Mouse (Mus musculus): Measurements from ENCODE around the gene Trmt44. TPM values are rescaled to one million over a fixed set of nuclear protein-coding genes. Genes with fewer than 3 reads are reported as not detected.

Trmt44 gene
- total and polyA plus RNA-seq, 3 experiments = 5.9 to 18.0 (median 14.7) TPM

DNA sequence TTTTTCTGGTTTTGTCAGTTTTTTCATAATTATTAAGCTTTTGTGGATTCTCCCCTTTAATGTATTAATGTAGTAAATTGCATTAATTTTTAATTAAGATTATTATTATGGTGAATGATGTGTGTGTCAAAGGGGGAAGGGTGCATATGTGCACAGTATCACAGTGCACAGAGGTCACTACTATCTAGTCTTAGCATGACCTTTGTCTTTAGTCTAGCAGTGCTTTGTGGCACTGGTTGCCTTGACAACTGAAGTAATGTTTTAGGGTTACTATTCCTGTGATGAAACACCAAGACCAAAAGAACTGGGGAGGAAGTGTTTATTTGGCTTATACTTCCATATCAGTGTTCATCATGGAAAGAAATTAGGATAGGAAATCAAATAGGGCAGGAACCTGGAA lies 28.7 kb downstream of the Trmt44 start:
- TF ChIP-seq POLR2AphosphoS5 (IDR thresholded peaks at IDR 0.05; ENCODE audit: insufficient replicate concordance, low read depth, low read length) = no peak
- no peak for TF ChIP-seq GATA2 (IDR thresholded peaks at IDR 0.05; ENCODE audit: borderline replicate concordance, low read depth, low read length)
- no peak for TF ChIP-seq TAL1 (conservative IDR thresholded peaks at IDR 0.05; ENCODE audit: low read depth, low read length)
- no peak for TF ChIP-seq CTCF (IDR thresholded peaks at IDR 0.05; ENCODE audit: low read depth, low read length)
- TF ChIP-seq GATA1 (IDR thresholded peaks at IDR 0.05; ENCODE audit: borderline replicate concordance, low read length) = no peak
- Histone ChIP-seq H3K36me3 (replicated peaks) (peaks cover 14% of the 10 kb centered on the region), H3K4me3 (ENCODE audit: low read depth, low read length) (no peak overlapping the region), H3K9me3 (replicated peaks) (no peaks in the 10 kb centered on the region), H3K4me1 (ENCODE audit: insufficient read depth, low read depth, low read length) (0 out of 2 replicates have a peak, but pooled peaks cover 3% of the 10 kb centered on the region), H3K27me3 (ENCODE audit: insufficient read depth, low read length) (peaks cover 9% of the 10 kb centered on the region)
- DNase-seq (ENCODE audit: low spot score) (no peak), ATAC-seq (ENCODE audit: extremely low read depth, insufficient number of reproducible peaks, low FRiP score, poor library complexity, severe bottlenecking) (no peak)

DNA sequence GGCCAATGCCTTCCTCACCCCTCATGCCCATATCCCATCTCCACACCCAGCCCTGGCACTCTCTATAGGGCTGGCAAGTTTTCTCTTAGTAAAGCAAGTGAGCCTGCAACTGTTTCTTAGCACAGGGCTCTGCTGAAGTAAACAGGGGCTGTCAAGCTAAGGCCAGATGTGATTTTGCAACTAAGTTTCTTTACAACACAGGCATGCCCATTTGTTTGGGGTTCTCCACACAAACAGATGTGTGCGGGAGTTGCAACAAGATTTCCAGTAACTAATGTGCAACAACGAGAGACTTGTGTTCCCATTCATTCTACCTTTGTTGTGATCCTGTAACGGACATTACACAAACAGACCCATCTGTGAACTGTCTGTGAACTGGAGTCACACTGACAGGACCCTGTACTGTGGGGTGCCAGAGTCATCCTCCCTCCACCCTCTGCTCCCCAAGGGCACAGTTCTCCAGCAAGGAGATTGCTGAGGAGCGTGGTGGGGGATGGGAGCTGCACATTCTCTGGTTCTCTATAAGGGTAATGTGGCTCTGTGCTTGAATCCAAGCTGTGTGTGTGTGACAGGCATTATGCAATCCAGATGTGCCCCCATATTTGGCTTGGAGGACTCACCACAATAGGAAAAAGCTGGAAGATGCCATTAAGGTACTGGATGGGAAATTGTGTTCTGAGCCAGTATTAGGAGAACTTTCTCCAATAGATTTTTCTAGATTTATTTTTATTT lies 33.6 kb downstream of the Trmt44 start:
- Histone ChIP-seq H3K9me3 (replicated peaks) (no peaks in the 10 kb centered on the region), H3K4me3 (ENCODE audit: low read depth, low read length) (no peak overlapping the region), H3K36me3 (replicated peaks) (peaks cover 14% of the 10 kb centered on the region), H3K27me3 (ENCODE audit: insufficient read depth, low read length) (peaks cover 13% of the 10 kb centered on the region), H3K4me1 (ENCODE audit: insufficient read depth, low read depth, low read length) (peaks cover 13% of the 10 kb centered on the region)
- TF ChIP-seq TAL1 (conservative IDR thresholded peaks at IDR 0.05; ENCODE audit: low read depth, low read length) = no peak
- TF ChIP-seq GATA2 (IDR thresholded peaks at IDR 0.05; ENCODE audit: borderline replicate concordance, low read depth, low read length) = no peak
- TF ChIP-seq POLR2AphosphoS5 (IDR thresholded peaks at IDR 0.05; ENCODE audit: insufficient replicate concordance, low read depth, low read length) = no peak
- no peak for TF ChIP-seq GATA1 (IDR thresholded peaks at IDR 0.05; ENCODE audit: borderline replicate concordance, low read length)
- TF ChIP-seq CTCF (IDR thresholded peaks at IDR 0.05; ENCODE audit: low read depth, low read length) = no peak
- no peak for ATAC-seq (ENCODE audit: extremely low read depth, insufficient number of reproducible peaks, low FRiP score, poor library complexity, severe bottlenecking)
- DNase-seq (ENCODE audit: low spot score) = no peak

DNA sequence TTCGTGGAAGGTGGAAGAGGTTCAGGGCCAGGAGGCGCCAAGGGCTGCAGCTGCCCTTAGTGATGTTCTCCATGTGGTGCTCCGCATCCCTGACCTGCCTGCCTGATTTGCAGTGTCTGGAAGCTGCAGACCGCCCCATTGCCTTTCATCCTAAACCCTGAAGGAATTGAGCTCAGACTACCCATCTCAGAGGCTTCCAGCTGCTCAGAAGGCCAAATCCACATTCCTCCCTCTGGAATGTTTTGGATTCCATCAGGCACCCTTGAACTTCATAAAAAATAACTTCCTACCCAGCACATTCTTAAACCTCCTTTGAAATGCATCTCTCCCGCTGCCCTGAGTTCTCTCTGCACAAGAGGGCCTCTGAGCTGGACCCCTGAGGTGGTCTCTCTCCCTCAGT lies 34.3 kb downstream of the Trmt44 start:
- no peak overlapping the region for H3K4me3 ChIP-seq (ENCODE audit: low read depth, low read length)
- peaks cover 14% of the 10 kb centered on the region for H3K36me3 ChIP-seq (replicated peaks)
- TF ChIP-seq GATA2 (IDR thresholded peaks at IDR 0.05; ENCODE audit: borderline replicate concordance, low read depth, low read length) = no peak
- no peak for TF ChIP-seq GATA1 (IDR thresholded peaks at IDR 0.05; ENCODE audit: borderline replicate concordance, low read length)
- TF ChIP-seq POLR2AphosphoS5 (IDR thresholded peaks at IDR 0.05; ENCODE audit: insufficient replicate concordance, low read depth, low read length) = no peak
- no peak for TF ChIP-seq CTCF (IDR thresholded peaks at IDR 0.05; ENCODE audit: low read depth, low read length)
- TF ChIP-seq TAL1 (conservative IDR thresholded peaks at IDR 0.05; ENCODE audit: low read depth, low read length) = no peak
- no peak for ATAC-seq (ENCODE audit: extremely low read depth, insufficient number of reproducible peaks, low FRiP score, poor library complexity, severe bottlenecking)
- DNase-seq (ENCODE audit: low spot score) = no peak
- no peaks in the 10 kb centered on the region for H3K9me3 ChIP-seq (replicated peaks)
- H3K4me1 ChIP-seq (ENCODE audit: insufficient read depth, low read depth, low read length) = peaks cover 16% of the 10 kb centered on the region
- peaks cover 13% of the 10 kb centered on the region for H3K27me3 ChIP-seq (ENCODE audit: insufficient read depth, low read length)

DNA sequence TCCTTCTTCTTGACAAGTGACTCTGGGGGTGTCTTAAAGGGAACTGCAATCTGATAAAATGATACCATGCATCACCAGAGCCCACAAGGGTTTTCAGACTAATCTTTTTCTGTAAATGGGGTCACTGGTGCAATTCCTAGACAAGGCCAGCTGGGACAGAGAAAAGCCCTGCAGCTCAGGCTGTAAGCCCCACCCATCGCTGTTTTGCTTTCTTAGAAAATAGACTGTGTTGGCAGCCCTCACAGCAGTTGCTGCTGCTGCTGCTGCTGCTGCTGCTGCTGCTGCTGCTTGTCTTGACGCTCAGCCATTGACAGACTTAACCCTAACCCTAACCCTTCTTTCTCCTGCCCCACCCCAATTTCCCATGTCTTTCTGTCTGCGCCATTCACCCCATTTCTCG lies 35.3 kb downstream of the Trmt44 start:
- Histone ChIP-seq H3K4me3 (ENCODE audit: low read depth, low read length) (no peak overlapping the region), H3K9me3 (replicated peaks) (no peaks in the 10 kb centered on the region), H3K27me3 (ENCODE audit: insufficient read depth, low read length) (peaks cover 13% of the 10 kb centered on the region), H3K36me3 (replicated peaks) (peaks cover 12% of the 10 kb centered on the region), H3K4me1 (ENCODE audit: insufficient read depth, low read depth, low read length) (peaks cover 18% of the 10 kb centered on the region)
- no peak for TF ChIP-seq GATA1 (IDR thresholded peaks at IDR 0.05; ENCODE audit: borderline replicate concordance, low read length)
- no peak for TF ChIP-seq GATA2 (IDR thresholded peaks at IDR 0.05; ENCODE audit: borderline replicate concordance, low read depth, low read length)
- no peak for TF ChIP-seq CTCF (IDR thresholded peaks at IDR 0.05; ENCODE audit: low read depth, low read length)
- TF ChIP-seq TAL1 (conservative IDR thresholded peaks at IDR 0.05; ENCODE audit: low read depth, low read length) = no peak
- TF ChIP-seq POLR2AphosphoS5 (IDR thresholded peaks at IDR 0.05; ENCODE audit: insufficient replicate concordance, low read depth, low read length) = no peak
- DNase-seq (ENCODE audit: low spot score) (no peak), ATAC-seq (ENCODE audit: extremely low read depth, insufficient number of reproducible peaks, low FRiP score, poor library complexity, severe bottlenecking) (no peak)

DNA sequence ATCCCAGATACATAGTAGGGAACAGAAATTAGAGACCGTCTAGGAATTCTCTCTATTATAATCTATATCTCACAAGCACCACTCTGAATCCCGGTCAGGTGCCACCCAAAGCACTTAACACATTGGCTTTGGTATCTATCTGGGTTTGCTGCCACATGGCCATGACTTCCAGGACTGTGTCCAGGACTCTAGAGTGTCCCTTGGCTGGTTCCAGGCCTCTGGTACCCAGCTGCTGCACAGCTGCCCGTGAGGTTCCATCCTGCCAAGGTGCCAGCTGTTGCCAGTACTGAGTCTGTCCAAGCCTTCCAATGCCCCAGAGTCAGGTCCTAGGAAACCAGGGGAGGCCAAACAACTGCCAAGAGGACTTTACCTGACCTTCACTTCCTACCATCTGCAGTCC lies 36.8 kb downstream of the Trmt44 start:
- H3K36me3 ChIP-seq (replicated peaks) = no peaks in the 10 kb centered on the region
- TF ChIP-seq GATA1 (IDR thresholded peaks at IDR 0.05; ENCODE audit: borderline replicate concordance, low read length) (no peak), TAL1 (conservative IDR thresholded peaks at IDR 0.05; ENCODE audit: low read depth, low read length) (no peak), CTCF (IDR thresholded peaks at IDR 0.05; ENCODE audit: low read depth, low read length) (no peak), GATA2 (IDR thresholded peaks at IDR 0.05; ENCODE audit: borderline replicate concordance, low read depth, low read length) (no peak), POLR2AphosphoS5 (IDR thresholded peaks at IDR 0.05; ENCODE audit: insufficient replicate concordance, low read depth, low read length) (no peak)
- H3K4me3 ChIP-seq (ENCODE audit: low read depth, low read length) = no peak overlapping the region
- H3K9me3 ChIP-seq (replicated peaks) = no peaks in the 10 kb centered on the region
- H3K27me3 ChIP-seq (ENCODE audit: insufficient read depth, low read length) = peaks cover 8% of the 10 kb centered on the region
- no peak for DNase-seq (ENCODE audit: low spot score)
- ATAC-seq (ENCODE audit: extremely low read depth, insufficient number of reproducible peaks, low FRiP score, poor library complexity, severe bottlenecking) = no peak
- peaks cover 16% of the 10 kb centered on the region for H3K4me1 ChIP-seq (ENCODE audit: insufficient read depth, low read depth, low read length)

DNA sequence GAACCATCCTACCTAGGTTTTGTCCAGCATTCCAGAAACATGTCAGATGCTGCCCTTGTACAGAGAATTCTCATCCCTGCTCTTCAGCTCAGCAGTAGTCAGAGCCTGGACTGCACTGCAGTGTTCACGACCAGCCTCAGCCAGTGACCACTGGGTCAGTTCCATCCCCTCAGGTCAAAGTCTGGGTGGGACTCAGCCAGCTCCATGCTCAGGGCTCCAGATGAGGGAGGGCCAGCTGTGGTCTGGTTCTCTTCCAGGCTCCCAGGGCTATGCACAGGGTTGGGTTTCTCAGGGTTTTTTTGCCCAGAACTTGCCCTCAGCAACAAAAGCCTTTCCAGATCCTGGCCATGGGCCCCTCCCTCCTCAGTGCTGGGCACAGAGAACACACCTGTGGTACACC lies 37.4 kb downstream of the Trmt44 start:
- no peak for TF ChIP-seq TAL1 (conservative IDR thresholded peaks at IDR 0.05; ENCODE audit: low read depth, low read length)
- no peak for TF ChIP-seq GATA1 (IDR thresholded peaks at IDR 0.05; ENCODE audit: borderline replicate concordance, low read length)
- no peak for TF ChIP-seq POLR2AphosphoS5 (IDR thresholded peaks at IDR 0.05; ENCODE audit: insufficient replicate concordance, low read depth, low read length)
- TF ChIP-seq CTCF (IDR thresholded peaks at IDR 0.05; ENCODE audit: low read depth, low read length) = no peak
- TF ChIP-seq GATA2 (IDR thresholded peaks at IDR 0.05; ENCODE audit: borderline replicate concordance, low read depth, low read length) = no peak
- Histone ChIP-seq H3K4me3 (ENCODE audit: low read depth, low read length) (no peak overlapping the region), H3K9me3 (replicated peaks) (no peaks in the 10 kb centered on the region), H3K4me1 (ENCODE audit: insufficient read depth, low read depth, low read length) (peaks cover 16% of the 10 kb centered on the region), H3K27me3 (ENCODE audit: insufficient read depth, low read length) (peaks cover 8% of the 10 kb centered on the region), H3K36me3 (replicated peaks) (no peaks in the 10 kb centered on the region)
- no peak for ATAC-seq (ENCODE audit: extremely low read depth, insufficient number of reproducible peaks, low FRiP score, poor library complexity, severe bottlenecking)
- DNase-seq (ENCODE audit: low spot score) = no peak
